Mouse (Mus musculus) cerebellum, adult 9-10 months (tissue): Measurements from ENCODE around the gene Parvg.

Experiments used
- DNase-seq: peaks from one replicate; pipeline ENCODE4 v3.0.0; 2022

Parvg gene

GRCm38 (mm10) chr15:84351915-84352844, 28.4 kb downstream of the Parvg start:
- no peak for DNase-seq

DNA sequence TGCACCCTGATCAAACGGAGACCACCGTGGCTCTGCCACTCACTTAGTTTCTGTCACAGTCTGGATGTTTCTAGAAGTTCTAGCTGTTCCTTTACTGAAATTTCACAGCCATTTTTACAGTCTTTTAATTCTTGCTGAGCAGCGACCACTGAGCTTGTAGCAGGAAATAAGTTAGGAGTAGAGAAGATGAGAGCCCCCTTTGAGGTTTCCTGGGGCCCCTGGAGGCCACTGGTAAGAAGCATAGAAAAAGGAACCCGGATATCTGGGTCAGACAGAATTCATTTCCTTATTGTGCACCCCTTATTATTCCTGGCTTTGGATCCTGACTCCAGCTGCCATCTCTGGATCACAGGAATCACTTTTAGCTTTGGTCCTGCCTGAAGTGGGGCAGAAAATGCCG, 31.3 kb downstream of the Parvg start:
- DNase-seq = no peak

DNA sequence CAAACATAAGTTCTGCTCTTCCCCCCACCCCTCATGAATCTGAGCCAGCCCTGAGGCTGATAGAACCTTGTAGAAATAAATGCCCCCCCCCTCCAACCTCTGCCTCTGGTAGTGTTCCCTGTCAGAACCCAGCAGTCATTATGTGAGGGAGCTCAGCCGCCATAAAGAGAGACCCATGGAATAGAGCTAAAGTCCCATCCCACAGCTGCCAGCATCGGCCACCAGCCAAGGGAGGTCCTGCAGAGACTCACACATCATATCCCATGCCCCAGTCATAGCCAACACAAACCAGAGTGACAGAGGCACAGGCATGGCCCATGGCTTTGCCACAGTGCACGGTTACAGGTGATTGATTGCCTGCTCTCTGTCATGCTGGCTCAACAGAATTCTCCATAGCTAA, 40.9 kb downstream of the Parvg start:
- DNase-seq = no peak

DNA sequence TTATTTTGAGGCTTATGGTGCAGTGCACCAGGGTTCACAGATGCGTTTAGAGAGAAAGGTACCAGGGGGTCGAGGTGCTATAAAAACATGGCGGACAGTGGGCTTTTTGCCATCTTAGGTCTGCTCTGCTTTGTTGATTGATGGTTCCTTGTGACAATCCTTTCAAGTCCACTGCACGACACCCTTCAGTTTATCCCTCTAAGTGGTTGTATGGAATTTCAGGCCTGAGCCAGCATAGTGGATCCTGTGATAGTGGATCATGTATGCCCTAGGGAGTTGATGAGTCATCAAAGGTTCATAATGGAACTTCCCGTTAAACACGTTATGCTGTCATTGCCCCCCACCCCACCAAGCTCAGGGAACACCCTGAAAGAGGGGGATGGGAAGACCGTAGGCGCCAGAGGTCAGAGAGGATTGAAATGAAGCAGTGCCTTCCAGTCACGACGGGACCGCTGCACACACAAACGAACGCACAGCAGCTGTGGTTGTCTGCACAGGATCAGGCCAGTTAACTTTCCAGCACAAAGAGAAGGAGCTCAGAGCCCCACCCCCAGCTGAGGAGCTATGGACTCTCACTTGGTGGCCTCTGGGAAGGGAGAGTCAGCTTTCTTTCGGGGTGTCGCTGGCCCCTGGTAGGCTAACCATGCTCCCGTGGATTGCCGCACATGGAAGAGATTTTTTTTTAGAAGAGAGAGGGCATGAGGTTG, 42.0 kb downstream of the Parvg start:
- no peak for DNase-seq

DNA sequence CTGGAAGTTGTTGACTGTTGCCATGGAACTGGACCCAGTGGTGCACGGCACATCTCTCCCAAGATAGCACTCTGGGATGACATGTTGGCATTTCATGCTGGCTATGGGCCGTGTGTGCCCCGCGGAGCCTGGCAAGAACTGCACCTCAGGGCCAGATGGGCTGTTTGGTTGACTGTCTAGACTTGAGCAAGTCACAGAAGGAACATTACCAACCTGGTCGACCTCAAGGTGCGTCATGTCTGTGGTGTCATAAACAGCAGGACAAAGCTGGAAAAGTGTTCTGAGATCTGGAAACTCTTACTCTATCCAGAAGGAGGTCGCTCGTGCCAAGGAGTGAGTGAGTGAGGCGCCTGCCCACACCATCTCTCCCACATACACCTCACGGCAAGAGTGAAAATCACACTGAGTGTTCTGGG, 42.8 kb downstream of the Parvg start:
- peak; percentile 43 for DNase-seq

DNA sequence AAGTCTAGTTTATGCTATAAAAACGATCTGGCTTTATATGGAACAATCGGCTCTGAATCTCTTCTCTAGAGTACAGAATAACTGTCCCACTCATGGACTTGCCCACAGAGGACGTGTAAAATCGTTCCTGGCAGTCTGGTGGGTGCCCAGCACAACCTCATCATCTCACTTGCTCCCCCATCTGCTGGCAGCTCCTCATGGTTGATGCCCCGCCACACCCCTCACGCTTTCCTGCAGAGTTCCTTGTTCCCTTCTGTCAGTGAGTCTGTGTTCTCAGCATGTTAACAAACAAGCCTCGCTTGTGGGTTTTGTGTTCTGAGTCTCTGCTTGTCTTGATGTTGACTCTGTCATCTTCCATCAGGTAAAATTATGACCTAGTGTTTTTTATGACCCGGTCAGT, 43.6 kb downstream of the Parvg start:
- no peak for DNase-seq

DNA sequence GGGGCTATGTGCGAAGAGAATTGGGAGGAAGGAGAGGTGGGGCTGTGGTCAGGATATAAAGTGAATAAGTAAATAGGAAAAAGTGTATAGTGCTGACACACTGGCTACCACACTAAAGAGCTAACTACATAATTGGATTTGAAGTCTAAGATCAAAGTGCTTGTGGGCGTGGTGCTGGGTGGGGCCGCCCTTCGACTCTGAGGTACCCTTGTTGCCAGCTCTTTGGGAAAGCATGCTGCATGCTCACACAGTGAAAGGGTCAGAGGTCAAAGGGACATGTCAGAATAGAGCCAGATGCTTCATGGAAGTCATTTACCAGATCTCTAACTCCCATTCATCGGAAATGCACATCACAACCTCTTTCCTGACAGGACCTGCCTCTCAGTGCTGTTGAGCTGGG, 49.0 kb downstream of the Parvg start:
- DNase-seq = no peak

GRCm38 (mm10) chr15:84378734-84379133, 54.9 kb downstream of the Parvg start:
- no peak for DNase-seq

GRCm38 (mm10) chr15:84380181-84380580, 56.4 kb downstream of the Parvg start:
- DNase-seq = no peak

DNA sequence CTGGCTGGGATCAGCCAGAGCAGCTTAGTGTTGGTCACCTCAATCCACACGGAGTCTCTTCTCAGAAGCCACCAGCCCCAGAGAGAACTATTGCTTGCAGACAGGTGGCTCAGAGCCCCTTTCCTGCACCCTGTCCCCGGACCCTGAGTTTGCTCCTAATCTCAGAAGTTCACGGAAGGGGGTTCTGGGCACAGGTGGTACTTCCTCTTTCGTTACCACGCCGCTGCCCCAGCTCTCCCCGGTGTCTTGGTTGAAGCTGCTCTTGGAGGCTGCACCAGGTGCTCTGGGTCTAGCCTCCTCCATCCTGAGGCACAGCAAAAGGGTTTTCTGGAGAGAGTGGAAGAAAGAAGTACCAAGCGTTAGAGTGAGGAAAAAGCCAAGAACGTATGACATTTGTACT, 60.2 kb downstream of the Parvg start:
- no peak for DNase-seq

DNA sequence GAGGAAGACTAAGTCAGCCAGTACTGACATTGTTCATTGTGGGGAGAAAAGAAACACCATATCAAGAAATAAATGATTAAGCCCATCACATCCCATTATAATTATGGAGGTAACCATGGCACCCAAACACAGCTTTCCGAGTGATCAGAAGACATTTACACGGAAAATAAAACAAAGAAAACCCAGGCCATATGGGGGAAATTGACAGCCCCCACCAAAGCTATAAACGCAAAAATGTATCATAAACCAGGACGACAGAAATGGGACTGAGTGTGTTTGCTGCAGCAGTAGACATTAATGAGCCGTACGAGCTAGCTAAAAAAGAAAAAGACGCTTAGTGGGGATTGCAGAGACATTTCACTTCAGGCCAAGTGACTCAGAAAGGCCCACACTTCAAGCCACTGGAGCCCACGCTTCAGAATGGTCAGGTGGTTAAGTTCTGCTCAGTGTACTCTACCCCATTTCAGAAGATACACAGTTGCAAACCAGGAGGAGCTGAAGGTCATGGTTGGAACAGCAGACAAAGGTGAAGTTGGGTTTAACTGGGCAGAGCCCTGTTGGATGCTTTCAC, 62.3 kb downstream of the Parvg start:
- DNase-seq = no peak

GRCm38 (mm10) chr15:84388698-84389131, 64.9 kb downstream of the Parvg start:
- DNase-seq = no peak

- DNase-seq = no peak
Measured at GRCm38 (mm10) chr15:84392131-84392530, 68.3 kb downstream of the Parvg start.
